Mouse (Mus musculus) v-Abl transformed pro-B cells (cell line): ENCODE measurements around the gene Armc5.

Source experiments
- in situ Hi-C, 2 experiments: fragments of 400-800 bp; cut with MboI; formaldehyde crosslinking; loops; one replicate each; pipeline ENCODE4 v1.15.1; 2025; ENCODE audit not compliant: unreplicated experiment in 2 of 2

Gene Armc5

DNA sequence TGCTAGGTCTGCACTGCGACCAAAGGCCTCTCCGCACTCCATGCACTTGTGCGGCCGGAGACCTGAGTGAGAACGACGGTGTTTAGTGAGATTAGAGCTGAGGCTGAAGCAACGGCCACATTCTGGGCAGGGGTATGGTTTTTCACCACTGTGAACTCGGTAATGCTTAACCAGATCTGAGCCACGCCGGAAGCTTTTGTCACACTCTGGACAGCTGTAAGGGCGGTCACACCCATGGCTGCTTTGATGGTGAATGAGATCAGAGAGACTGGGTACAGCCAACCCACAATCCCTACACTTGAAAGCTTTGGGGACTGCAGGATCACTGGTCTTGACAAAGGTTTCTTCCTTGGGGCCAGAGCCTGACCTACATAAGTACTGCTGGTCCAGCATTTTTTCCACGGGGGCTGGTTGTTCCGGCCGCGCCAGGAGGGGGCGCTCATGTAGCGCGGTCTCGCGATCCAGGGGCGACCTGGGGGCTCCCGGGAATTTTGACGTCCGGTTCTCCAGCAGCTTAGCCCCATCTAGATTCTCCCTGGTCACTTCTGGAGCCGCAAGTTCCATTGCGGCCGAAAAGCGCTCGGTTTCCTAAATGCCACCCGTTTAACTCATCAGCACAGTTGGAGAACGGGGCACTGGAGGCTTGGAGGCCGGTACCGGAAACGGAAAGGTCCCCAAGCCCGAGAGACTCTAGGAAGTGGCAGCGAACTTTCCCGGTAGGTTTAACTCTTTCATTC, at the start of gene Armc5:
TSS of gene Armc5 (plus strand) at position 487 of the 737 bp plus-strand sequence.
- in situ Hi-C loops = loop anchor here (10.0 kb wide), 2 partner anchors 462 to 572 kb away; partner anchors contain the start of gene Setd1a (in 1 of the 2)

DNA sequence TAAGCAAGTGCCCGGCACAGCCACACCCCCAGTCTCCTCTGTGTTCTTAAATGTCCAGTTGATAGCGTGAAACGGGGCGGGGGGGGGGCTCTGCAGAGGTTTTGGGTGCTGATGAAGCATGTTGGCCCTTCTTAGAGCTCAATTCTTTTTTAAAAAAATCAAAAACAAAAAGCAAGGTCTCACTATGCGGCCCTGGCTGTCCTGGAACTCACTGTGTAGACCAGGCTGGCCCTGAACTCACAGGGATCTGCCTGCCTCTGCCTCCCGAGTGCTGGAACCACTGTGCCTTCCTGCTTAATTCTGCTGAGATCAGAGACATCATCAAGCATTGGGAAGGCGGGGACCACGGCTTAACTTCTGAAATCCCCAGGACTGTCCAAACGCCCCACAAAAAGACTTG, 35.5 kb upstream of the Armc5 start:
- in situ Hi-C loops = loop anchor here in 1 of 2 experiments (10.0 kb wide), 1 partner anchor 47 kb away; the partner anchor contains the start of gene Itgad

DNA sequence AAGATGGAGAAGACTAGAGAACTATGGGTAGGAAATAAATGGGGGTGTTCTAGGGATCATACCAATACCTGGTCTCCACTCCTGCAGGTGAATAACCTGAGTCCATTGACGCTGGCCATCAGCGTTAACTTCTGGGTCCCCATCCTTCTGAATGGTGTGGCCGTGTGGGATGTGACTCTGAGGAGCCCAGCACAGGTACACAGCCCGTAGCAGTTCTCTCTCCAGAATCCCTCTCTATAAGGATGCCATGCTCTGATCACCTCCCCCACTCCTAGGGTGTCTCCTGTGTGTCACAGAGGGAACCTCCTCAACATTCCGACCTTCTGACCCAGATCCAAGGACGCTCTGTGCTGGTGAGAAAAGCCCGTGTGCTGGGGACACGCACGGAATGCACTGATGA, 34.1 kb upstream of the Armc5 start:
- in situ Hi-C loops = loop anchor here in 1 of 2 experiments (10.0 kb wide), 1 partner anchor 48 kb away; the partner anchor contains the start of gene Itgad

DNA sequence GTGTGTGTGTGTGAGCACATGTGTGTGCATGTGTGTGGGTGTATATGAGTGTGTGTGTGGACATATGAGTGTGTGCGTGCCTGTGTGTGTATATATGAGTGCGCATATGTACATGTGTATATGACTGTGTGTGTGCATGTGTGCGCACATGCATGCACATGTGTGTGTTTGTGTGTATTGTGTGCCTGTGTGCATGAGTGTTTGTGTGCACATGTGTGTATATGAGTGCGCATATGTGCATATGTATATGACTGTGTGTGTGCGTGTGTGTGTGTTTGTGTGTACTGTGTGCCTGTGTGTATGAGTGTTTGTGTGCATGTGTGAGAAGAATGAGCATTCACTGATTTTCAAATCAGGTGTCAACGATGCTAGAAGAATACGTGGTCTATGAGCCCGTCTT, 33.0 kb upstream of the Armc5 start:
- in situ Hi-C loops = loop anchor here in 1 of 2 experiments (10.0 kb wide), 1 partner anchor 49 kb away; the partner anchor contains the start of gene Itgad

DNA sequence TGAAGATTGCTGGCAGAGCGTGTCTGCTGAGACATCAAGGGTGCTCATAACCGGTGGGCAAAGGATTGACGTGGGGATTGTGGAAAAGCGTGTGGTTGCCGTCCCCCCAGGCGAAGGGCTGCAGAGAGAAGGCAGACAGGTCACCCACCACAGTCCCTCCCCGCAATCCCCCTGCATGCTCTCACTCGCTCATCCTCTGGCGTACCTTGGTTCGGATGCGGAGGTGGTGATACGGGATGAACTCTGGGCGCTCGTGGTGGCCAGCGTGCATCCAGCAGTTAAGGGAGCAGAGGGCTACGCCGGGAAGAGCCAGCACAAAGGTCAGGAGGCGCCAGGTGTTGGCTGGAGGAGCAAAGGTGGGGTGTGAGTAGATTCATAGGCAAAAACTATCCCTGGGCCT, 31.4 kb upstream of the Armc5 start:
- in situ Hi-C loops = loop anchor here (5.0 to 10.0 kb wide), 5 partner anchors 43 to 223 kb away; partner anchors contain the start of gene Itgad (in 1 of the 2)

DNA sequence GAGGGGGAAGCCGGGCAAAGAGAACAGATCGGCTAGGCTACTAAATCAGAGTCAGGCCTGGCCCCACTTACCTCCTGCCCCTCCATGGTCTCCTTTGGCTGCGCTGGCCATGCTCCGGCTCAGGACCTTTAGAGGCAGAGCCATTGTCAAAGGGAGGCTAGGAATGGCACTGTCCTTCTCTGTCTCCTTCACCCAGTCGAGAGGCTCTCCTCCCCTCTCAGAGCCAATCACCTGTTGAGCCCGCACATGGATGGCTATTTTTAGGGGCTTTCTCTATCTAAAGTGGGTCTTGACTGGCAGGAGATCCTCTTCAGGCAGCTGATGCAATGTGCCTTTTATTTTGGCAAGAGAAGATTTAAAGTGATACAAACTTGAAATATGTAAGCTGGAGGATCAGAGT, 31.0 kb upstream of the Armc5 start, which contains the start of gene Cox6a2:
TSS of gene Cox6a2 (minus strand) at position 236 of the 400 bp plus-strand sequence.
- in situ Hi-C loops = loop anchor here (5.0 to 10.0 kb wide), 5 partner anchors 44 to 224 kb away; partner anchors contain the start of gene Itgad (in 1 of the 2)

DNA sequence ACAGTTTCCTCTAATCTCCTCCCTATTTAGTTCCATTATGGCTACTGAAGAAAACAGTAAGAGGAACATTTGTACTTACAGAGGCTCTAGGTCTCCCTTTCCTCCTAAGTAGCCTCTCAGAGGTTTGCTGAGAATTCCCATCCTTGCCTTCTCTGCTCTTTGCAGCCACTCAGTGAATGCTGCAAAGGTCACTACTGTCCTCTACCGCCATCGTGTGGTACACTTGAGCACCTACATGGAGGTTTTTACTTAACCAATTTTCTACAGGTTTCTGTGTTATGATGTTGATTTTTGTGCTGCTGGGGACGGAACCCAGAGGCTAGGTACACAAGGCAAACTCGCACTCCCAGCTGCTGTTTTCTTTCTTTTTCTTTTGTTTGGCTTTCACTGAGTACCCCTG, 29.0 kb upstream of the Armc5 start:
- in situ Hi-C loops = loop anchor here (5.0 to 10.0 kb wide), 5 partner anchors 46 to 226 kb away; partner anchors contain the start of gene Itgad (in 1 of the 2)

DNA sequence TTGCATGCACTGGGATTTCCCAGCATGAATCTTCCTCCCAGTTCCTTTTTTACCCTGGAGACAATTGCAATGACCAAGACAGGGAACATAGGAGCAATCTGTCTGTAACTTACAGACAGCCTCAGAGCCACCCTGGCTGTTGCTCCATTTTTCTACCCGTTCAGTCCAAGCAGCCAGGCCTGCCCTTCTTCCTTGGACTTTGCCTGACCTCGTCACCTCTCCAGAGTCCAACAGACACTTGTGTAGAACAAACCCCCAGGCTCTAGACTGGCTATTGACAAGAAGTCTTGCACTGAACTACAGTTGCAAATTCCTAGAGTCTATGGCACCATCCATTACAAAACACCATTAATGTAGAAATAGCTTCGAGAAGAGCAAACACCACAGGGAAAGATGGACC, 27.3 kb upstream of the Armc5 start:
- in situ Hi-C loops = loop anchor here (5.0 to 10.0 kb wide), 5 partner anchors 48 to 228 kb away; partner anchors contain the start of gene Itgad (in 1 of the 2)

DNA sequence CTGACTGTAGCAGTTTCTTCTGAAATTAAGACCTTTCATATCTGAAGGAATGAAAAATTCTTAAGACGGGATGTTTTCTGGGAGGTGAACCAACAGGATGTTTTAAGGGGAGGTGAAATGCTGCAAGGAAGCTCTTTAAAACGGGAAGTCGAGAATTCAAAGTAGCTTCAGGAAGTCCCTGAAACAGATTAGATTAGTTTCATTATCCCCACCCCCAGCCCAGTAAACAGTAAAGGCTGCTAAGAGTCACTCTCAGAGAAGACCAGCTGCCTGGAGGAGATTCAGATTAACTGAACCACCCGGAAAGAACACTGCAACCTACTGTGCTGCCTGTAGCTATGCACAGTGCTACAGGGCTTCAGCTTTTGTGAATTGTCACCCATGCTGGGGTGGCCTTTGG, 17.2 kb upstream of the Armc5 start:
- in situ Hi-C loops = no loop called here

DNA sequence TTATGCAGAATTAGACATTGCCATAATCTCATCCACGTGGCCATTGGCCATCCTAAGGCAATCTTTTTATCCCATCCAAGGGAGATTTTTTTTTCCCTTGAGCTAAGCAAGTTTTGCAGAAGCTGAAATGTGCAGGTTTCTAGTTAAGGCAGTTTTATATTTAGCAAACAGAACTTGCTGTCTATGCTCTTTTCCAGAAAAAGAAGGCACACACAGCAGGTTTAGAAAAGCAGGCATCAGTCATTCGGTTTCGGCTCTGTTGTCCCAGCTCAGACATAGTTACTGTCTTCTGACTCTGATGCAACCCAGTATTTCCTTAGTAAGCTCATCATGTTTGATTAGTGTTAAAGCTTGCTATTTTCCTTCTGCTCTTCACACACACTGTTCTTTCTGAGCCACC, 16.2 kb upstream of the Armc5 start:
- in situ Hi-C loops = no loop called here

DNA sequence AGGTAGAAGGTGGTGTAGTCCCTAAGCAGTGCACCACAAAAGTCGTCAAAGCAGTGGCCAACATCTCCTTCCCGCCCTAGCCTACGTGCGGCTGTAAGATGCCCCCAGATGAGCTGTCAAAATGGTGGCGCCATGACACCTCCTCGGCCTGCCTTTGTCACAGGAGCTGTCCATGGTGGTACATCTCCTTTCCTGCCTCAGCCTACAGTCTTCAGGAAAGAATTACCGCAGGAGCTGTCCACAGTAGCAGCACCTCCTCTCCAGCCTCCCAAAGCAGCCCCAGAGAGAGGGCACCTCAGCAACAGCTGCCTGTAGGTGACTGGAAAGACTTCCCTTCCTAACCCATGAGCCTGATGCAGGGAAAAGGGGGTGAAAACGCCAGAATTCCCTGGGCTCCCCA, 5.4 kb upstream of the Armc5 start:
- in situ Hi-C loops = loop anchor here (10.0 kb wide), 2 partner anchors 457 to 567 kb away; partner anchors contain the start of gene Setd1a (in 1 of the 2)

DNA sequence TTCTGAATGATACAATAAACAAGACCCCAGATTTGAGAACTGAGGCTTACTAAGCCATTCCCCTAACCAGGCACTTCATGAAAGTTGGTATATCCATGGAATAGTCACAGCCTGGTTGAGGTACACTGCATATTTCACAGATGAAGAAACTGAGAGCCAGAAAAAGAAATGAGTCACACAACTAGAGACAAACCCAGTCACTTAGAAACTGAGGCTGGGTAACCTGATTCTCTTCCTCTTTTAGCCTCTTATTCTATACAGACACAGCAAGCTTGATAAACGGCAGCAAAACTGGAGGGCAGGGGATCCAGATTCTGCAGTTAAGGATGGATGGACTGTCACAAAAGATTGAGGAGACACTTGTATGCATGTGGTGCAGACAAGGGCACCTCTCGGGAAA, 2.3 kb upstream of the Armc5 start:
- in situ Hi-C loops = loop anchor here (10.0 kb wide), 2 partner anchors 460 to 570 kb away; partner anchors contain the start of gene Setd1a (in 1 of the 2)

DNA sequence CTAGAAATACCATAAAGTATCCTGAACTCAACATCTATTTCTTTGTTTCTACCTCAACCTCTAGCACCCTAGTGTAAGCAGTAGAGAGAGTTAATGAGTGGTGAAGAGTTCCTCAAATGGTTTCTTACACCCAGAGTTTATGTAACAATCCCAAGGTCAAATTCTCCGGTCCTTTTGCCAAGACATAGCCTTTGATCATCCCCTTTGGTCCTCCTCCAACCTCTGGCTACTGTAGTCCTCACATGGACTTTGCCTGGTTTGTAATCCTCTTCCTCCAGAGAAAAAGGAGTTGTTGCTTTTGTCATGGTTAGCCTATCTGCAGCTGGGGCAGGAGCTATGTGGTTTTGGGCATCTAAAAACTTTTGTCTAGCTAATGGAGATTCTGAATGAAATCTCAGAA, 1.7 kb upstream of the Armc5 start:
- in situ Hi-C loops = loop anchor here (10.0 kb wide), 2 partner anchors 461 to 571 kb away; partner anchors contain the start of gene Setd1a (in 1 of the 2)

DNA sequence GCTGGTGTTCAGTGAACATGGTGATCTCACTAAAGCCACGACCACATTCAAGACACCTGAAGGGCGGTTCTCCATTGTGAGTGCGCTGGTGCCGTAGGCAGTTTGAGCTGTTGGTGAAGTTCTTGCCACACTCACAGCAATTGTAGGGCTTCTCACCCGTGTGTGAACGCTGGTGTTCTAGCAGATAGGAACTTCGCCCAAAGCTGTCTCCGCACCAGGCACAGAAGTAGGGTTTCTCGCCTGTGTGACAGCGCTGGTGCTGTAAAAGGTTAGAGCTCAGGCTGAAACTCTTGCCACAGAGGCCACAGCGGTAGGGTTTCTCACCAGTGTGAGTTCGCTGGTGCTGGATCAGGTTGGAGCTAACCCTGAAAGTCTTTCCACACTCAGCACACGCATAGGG, 716 bp upstream of the Armc5 start:
- in situ Hi-C loops = loop anchor here (10.0 kb wide), 2 partner anchors 462 to 572 kb away; partner anchors contain the start of gene Setd1a (in 1 of the 2)

DNA sequence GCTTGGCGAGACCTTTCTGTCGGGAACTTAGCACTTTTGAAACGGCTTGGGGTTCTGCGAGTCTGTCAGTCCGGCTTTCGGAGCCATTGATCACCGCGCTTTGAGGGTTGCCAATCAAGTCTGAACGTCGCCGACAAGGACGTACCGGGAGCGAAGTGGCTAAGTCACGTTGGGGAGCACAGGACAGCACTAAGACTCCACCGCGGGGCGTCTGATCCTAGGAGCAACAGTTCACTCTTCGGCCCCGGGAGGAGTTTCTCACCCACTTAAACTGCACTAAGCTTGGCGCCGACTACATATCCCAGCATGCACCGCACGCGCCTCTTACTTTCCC, 418 bp downstream of the Armc5 start:
- in situ Hi-C loops = loop anchor here (10.0 kb wide), 2 partner anchors 463 to 573 kb away; partner anchors contain the start of gene Setd1a (in 1 of the 2)

DNA sequence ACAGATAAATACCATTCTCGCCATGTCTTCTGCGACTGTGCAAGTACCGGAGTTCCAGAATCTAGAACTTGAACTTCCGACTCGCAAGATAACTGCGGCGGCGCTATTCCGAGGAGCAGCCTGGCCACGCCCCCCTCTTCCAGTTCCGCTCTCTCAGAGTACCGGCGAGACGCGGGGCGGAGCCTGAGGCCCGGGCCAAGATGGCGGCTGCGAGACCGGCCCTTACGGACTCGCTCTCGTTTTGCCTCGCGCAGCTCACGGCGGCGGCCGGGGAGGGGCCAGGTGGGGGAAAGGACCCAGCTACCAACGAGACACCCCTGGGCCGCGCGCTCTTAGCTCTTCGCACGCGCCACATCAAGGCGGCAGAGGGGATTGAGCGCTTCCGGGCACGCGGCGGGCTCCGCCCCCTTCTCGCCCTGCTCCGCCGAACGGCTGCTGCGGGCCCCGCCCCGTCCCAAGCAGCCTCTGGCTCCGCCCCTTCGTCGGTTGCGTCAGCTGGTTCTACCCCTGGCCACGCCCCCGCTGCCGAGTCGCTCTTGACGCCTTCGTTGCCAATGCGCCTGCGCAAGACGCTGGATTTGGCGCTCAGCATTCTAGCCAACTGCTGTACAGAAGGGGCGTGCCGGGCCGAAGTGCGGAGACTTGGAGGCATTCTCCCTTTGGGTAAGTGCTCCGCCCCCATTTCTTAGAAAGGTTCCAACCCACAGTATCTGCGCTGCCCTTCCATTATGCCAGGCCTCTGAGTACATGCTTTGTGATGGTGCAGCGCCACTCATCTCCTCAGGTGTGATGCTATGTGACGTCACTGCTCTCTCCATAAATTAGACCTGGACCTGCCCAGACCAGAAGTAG, 1.0 kb downstream of the Armc5 start, which contains the start of gene 9130023H24Rik:
TSS of gene 9130023H24Rik (minus strand) at position 105 of the 852 bp plus-strand sequence.
- in situ Hi-C loops = loop anchor here (10.0 kb wide), 2 partner anchors 463 to 573 kb away; partner anchors contain the start of gene Setd1a (in 1 of the 2)

DNA sequence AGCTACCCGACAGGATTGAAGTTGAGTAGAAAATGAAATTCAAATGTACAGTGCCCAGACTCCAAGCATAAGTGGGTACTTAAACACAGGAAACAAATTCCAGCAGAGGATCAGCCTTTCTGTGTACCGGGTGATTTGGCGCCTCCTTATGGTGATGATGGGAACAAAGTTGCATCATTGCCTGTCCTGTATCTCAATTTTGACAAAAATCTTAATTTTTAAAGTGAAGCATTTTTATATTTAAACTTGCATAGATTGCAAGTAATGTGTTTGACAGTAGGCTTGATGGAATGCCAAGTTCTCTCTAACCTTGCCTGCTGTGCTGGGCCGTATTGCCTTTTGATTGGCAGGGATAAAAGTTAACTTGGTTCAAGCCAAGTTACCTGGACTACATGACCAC, 1.8 kb downstream of the Armc5 start:
- in situ Hi-C loops = loop anchor here (10.0 kb wide), 2 partner anchors 464 to 574 kb away; partner anchors contain the start of gene Setd1a (in 1 of the 2)

DNA sequence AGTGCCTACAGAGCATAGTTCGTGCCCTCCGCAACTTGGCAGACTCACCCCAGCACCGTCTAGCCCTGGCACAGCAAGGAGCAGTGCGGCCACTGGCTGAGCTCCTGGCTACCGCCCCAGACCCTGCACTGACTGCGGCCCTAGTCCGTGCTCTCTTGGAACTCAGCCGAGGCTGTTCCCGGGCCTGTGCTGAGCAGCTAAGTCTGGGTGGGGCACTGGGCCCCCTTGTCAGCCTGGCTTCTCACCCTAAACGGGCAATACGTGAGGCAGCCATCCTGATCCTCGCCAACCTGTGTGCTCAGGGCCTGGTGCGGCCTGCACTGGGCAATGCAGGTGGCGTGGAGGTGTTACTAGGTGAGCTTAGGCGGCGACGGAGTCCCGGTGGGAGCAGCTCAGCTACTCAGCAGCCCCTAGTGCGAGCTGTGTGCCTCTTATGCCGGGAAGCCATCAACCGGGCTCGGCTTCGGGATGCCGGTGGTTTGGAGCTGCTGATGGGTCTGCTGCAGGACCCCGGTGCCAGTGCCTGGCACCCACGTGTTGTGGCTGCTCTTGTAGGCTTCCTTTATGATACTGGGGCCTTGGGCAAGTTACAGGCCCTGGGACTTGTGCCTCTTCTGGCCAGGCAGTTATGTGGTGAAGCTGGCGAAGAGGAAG, 3.1 kb downstream of the Armc5 start:
- in situ Hi-C loops = loop anchor here (5.0 to 10.0 kb wide), 2 partner anchors 462 to 465 kb away; no protein-coding TSS in a partner anchor

DNA sequence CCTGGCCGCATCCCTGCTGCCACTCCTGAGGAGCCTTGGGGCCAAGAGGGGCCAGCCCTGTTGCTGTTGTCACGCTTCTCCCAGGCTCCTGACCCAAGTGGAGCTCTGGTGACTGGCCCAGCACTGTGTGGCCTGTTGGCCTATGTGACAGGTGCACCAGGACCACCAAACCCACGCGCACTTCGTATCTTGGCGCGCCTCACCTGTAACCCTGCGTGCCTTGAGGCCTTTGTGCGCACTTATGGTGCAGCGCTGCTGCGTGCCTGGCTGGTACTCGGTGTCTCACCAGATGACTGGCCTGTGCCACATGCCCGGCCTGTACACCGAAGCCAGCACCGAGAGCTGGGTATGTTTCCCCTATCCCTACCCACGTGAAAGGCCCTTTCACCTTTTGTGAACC, 5.2 kb downstream of the Armc5 start:
- in situ Hi-C loops = loop anchor here (5.0 to 10.0 kb wide), 2 partner anchors 460 to 462 kb away; no protein-coding TSS in a partner anchor
